ENCODE assay signal across 29 mouse cellular contexts in the genomic region with DNA sequence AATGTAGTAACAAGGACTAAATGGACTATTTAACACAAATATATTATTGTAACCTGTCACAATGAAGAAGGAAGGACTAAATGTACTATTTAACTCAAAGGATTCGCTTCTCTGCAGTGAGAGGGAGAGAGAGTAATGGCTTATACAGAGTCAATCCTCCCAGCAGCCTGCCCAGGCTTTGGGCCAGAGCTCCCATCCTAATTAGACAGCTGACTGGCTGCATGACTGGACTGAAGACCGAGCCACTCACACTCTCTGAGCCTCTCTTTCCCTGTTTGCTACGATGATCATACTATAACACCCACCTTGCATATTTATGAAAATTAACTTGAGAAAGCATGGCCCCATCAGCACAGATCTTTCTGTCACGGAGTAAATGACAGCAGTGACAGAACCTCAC.
A peak's percentile ranks its signal among the peaks of the same experiment; 100 is the strongest.
DNase-seq lines count a peak whose midpoint lies in the region; ATAC-seq and TF ChIP-seq lines count a peak whose summit lies in the region.
"Had no signal": no experiment of that assay in that cellular context is flagged by ENCODE, and none has a peak within 500 bp of the region (broad histone marks: within the 10 kb centered on the region; RNA-seq: fewer than 3 reads in every experiment).

No protein-coding gene starts in this region.

- TF ChIP-seq CTCF in midbrain, postnatal 0 days (IDR thresholded peaks at IDR 0.05): no peak

- peak; percentile 60; the same call in 1 of the 2 replicates for ATAC-seq in forebrain, embryonic 13.5 days
- no peak for ATAC-seq in forebrain, embryonic 12.5 days (ENCODE audit: low FRiP score)
- ATAC-seq in hindbrain, embryonic 15.5 days (ENCODE audit: low FRiP score, low read depth): peak; percentile 56; the same call in 1 of the 2 replicates
- no peak for ATAC-seq in hindbrain, embryonic 11.5 days (ENCODE audit: low FRiP score)
- ATAC-seq in midbrain, embryonic 13.5 days: 0 out of 2 replicates have a peak, but pooled peaks have one; percentile 50
- ATAC-seq in midbrain, embryonic 11.5 days (ENCODE audit: low FRiP score): no peak
- ATAC-seq in midbrain, postnatal 0 days (ENCODE audit: low FRiP score): no peak
- ATAC-seq: activated CD4-positive, CD25-positive, alpha-beta regulatory T cell, adult 4 months; intestine, embryonic 15.5 days had no signal

- no peaks in the 10 kb centered on the region for H3K9me3 ChIP-seq in forebrain, embryonic 13.5 days (replicated peaks)
- no peaks in the 10 kb centered on the region for H3K9me3 ChIP-seq in forebrain, embryonic 12.5 days
- H3K9me3 ChIP-seq in hindbrain, embryonic 15.5 days: no peaks in the 10 kb centered on the region
- no peaks in the 10 kb centered on the region for H3K9me3 ChIP-seq in hindbrain, embryonic 11.5 days (ENCODE audit: control insufficient read depth, low read length)
- H3K9me3 ChIP-seq in midbrain, embryonic 13.5 days: no peaks in the 10 kb centered on the region
- no peaks in the 10 kb centered on the region for H3K9me3 ChIP-seq in midbrain, embryonic 11.5 days (ENCODE audit: control insufficient read depth, low read length)
- H3K9me3 ChIP-seq in midbrain, postnatal 0 days (ENCODE audit: low read length): no peaks in the 10 kb centered on the region
- H3K9me3 ChIP-seq: embryonic facial prominence, embryonic 12.5 days; heart, embryonic 13.5 days; intestine, embryonic 15.5 days; neural tube, embryonic 15.5 days had no signal

- no peak overlapping the region for H3K27ac ChIP-seq in forebrain, embryonic 13.5 days
- no peak overlapping the region for H3K27ac ChIP-seq in forebrain, embryonic 12.5 days
- H3K27ac ChIP-seq in hindbrain, embryonic 15.5 days (replicated peaks): no peak overlapping the region
- no peak overlapping the region for H3K27ac ChIP-seq in hindbrain, embryonic 11.5 days (ENCODE audit: low read depth, low read length)
- no peak overlapping the region for H3K27ac ChIP-seq in midbrain, embryonic 13.5 days
- no peak overlapping the region for H3K27ac ChIP-seq in midbrain, embryonic 11.5 days (ENCODE audit: low read depth, low read length)
- H3K27ac ChIP-seq in midbrain, postnatal 0 days (ENCODE audit: low read depth, low read length): no peak overlapping the region
- H3K27ac ChIP-seq: embryonic facial prominence, embryonic 12.5 days; heart, embryonic 13.5 days; intestine, embryonic 15.5 days; liver, embryonic 14.5 days; macrophage; neural tube, embryonic 15.5 days had no signal

- H3K9ac ChIP-seq in forebrain, embryonic 13.5 days: no peak overlapping the region
- no peak overlapping the region for H3K9ac ChIP-seq in forebrain, embryonic 12.5 days
- no peak overlapping the region for H3K9ac ChIP-seq in hindbrain, embryonic 15.5 days
- no peak overlapping the region for H3K9ac ChIP-seq in hindbrain, embryonic 11.5 days (ENCODE audit: low read depth, low read length)
- no peak overlapping the region for H3K9ac ChIP-seq in midbrain, embryonic 13.5 days (replicated peaks)
- no peak overlapping the region for H3K9ac ChIP-seq in midbrain, embryonic 11.5 days (ENCODE audit: low read length)
- no peak overlapping the region for H3K9ac ChIP-seq in midbrain, postnatal 0 days (replicated peaks; ENCODE audit: low read length, poor library complexity, severe bottlenecking)
- H3K9ac ChIP-seq: embryonic facial prominence, embryonic 12.5 days; heart, embryonic 13.5 days; intestine, embryonic 15.5 days; liver, embryonic 14.5 days; neural tube, embryonic 15.5 days had no signal

- no peak overlapping the region for H3K4me2 ChIP-seq in forebrain, embryonic 13.5 days
- no peak overlapping the region for H3K4me2 ChIP-seq in forebrain, embryonic 12.5 days
- no peak overlapping the region for H3K4me2 ChIP-seq in hindbrain, embryonic 15.5 days
- no peak overlapping the region for H3K4me2 ChIP-seq in hindbrain, embryonic 11.5 days (replicated peaks; ENCODE audit: low read depth, low read length)
- H3K4me2 ChIP-seq in midbrain, embryonic 13.5 days (replicated peaks): no peak overlapping the region
- H3K4me2 ChIP-seq in midbrain, embryonic 11.5 days: no peak overlapping the region
- no peak overlapping the region for H3K4me2 ChIP-seq in midbrain, postnatal 0 days (ENCODE audit: low read depth, low read length, poor library complexity, severe bottlenecking)
- H3K4me2 ChIP-seq: embryonic facial prominence, embryonic 12.5 days; heart, embryonic 13.5 days; intestine, embryonic 15.5 days; neural tube, embryonic 15.5 days had no signal

- H3K4me3 ChIP-seq in forebrain, embryonic 13.5 days: no peak overlapping the region
- H3K4me3 ChIP-seq in forebrain, embryonic 12.5 days (replicated peaks): no peak overlapping the region
- no peak overlapping the region for H3K4me3 ChIP-seq in hindbrain, embryonic 15.5 days
- no peak overlapping the region for H3K4me3 ChIP-seq in hindbrain, embryonic 11.5 days (ENCODE audit: low read depth, low read length)
- no peak overlapping the region for H3K4me3 ChIP-seq in midbrain, embryonic 13.5 days (replicated peaks)
- no peak overlapping the region for H3K4me3 ChIP-seq in midbrain, embryonic 11.5 days (ENCODE audit: low read depth, low read length)
- H3K4me3 ChIP-seq in midbrain, postnatal 0 days (ENCODE audit: low read depth, low read length): no peak overlapping the region
- H3K4me3 ChIP-seq: embryonic facial prominence, embryonic 12.5 days; heart, embryonic 13.5 days; intestine, embryonic 15.5 days; neural tube, embryonic 15.5 days had no signal

- no peak for DNase-seq in hindbrain, embryonic 11.5 days (ENCODE audit: low spot score)
- DNase-seq in midbrain, embryonic 11.5 days (ENCODE audit: low spot score, missing footprints): no peak
- peak; percentile 46 for DNase-seq in midbrain, postnatal 0 days (ENCODE audit: low spot score)
- no peak for DNase-seq in ovary, postnatal 14 days (ENCODE audit: low spot score)
- DNase-seq: adrenal gland, adult 2 months; adrenal gland, postnatal 36 days; B cell, adult 2 months; embryo, embryonic 11 days; heart, postnatal 10 days; kidney, adult 2 months; kidney, postnatal 36 days; layer of hippocampus, postnatal 36 days; liver; lung, adult 2 months; lung, postnatal 10 days; right cerebral cortex, postnatal 25 days; spleen, adult 18-20 months; thymus, postnatal 14 days had no signal

- H3K4me1 ChIP-seq in forebrain, embryonic 13.5 days: peaks cover 4% of the 10 kb centered on the region; the same call in 1 of the 2 replicates
- no peaks in the 10 kb centered on the region for H3K4me1 ChIP-seq in forebrain, embryonic 12.5 days
- 0 out of 2 replicates have a peak, but pooled peaks cover 3% of the 10 kb centered on the region for H3K4me1 ChIP-seq in hindbrain, embryonic 15.5 days (replicated peaks)
- H3K4me1 ChIP-seq in hindbrain, embryonic 11.5 days (replicated peaks; ENCODE audit: control insufficient read depth, insufficient read depth, low read length): no peaks in the 10 kb centered on the region
- H3K4me1 ChIP-seq in midbrain, embryonic 13.5 days (replicated peaks): no peaks in the 10 kb centered on the region
- H3K4me1 ChIP-seq in midbrain, embryonic 11.5 days (ENCODE audit: control insufficient read depth, insufficient read depth, low read length): no peaks in the 10 kb centered on the region
- H3K4me1 ChIP-seq in midbrain, postnatal 0 days (ENCODE audit: insufficient read depth, low read length): no peaks in the 10 kb centered on the region
- H3K4me1 ChIP-seq: embryonic facial prominence, embryonic 12.5 days; heart, embryonic 13.5 days; intestine, embryonic 15.5 days; neural tube, embryonic 15.5 days had no signal

- H3K36me3 ChIP-seq in forebrain, embryonic 13.5 days (ENCODE audit: poor library complexity, severe bottlenecking): no peaks in the 10 kb centered on the region
- H3K36me3 ChIP-seq in forebrain, embryonic 12.5 days (replicated peaks): no peaks in the 10 kb centered on the region
- no peaks in the 10 kb centered on the region for H3K36me3 ChIP-seq in hindbrain, embryonic 15.5 days
- no peaks in the 10 kb centered on the region for H3K36me3 ChIP-seq in hindbrain, embryonic 11.5 days (ENCODE audit: control insufficient read depth, insufficient read depth, low read length)
- no peaks in the 10 kb centered on the region for H3K36me3 ChIP-seq in midbrain, embryonic 13.5 days
- no peaks in the 10 kb centered on the region for H3K36me3 ChIP-seq in midbrain, embryonic 11.5 days (ENCODE audit: control insufficient read depth, insufficient read depth, low read length)
- H3K36me3 ChIP-seq in midbrain, postnatal 0 days (ENCODE audit: insufficient read depth, low read length): no peaks in the 10 kb centered on the region
- H3K36me3 ChIP-seq: embryonic facial prominence, embryonic 12.5 days; heart, embryonic 13.5 days; intestine, embryonic 15.5 days; neural tube, embryonic 15.5 days had no signal

- no peaks in the 10 kb centered on the region for H3K27me3 ChIP-seq in forebrain, embryonic 13.5 days
- H3K27me3 ChIP-seq in forebrain, embryonic 12.5 days: no peaks in the 10 kb centered on the region
- no peaks in the 10 kb centered on the region for H3K27me3 ChIP-seq in hindbrain, embryonic 15.5 days
- no peaks in the 10 kb centered on the region for H3K27me3 ChIP-seq in hindbrain, embryonic 11.5 days (ENCODE audit: control insufficient read depth, insufficient read depth, low read length)
- H3K27me3 ChIP-seq in midbrain, embryonic 13.5 days: no peaks in the 10 kb centered on the region
- H3K27me3 ChIP-seq in midbrain, embryonic 11.5 days (ENCODE audit: control insufficient read depth, insufficient read depth, low read length): no peaks in the 10 kb centered on the region
- no peaks in the 10 kb centered on the region for H3K27me3 ChIP-seq in midbrain, postnatal 0 days (ENCODE audit: insufficient read depth, low read length)
- H3K27me3 ChIP-seq: embryonic facial prominence, embryonic 12.5 days; heart, embryonic 13.5 days; intestine, embryonic 15.5 days; neural tube, embryonic 15.5 days had no signal

- WGBS in forebrain, embryonic 13.5 days: 70% methylated on average over 4 of the region's 4 CpGs
- WGBS in forebrain, embryonic 12.5 days: 73% methylated on average over 4 of the region's 4 CpGs
- WGBS in hindbrain, embryonic 15.5 days: 59% methylated on average over 4 of the region's 4 CpGs
- WGBS in hindbrain, embryonic 11.5 days: 89% methylated on average over 4 of the region's 4 CpGs
- WGBS in midbrain, embryonic 13.5 days: 66% methylated on average over 4 of the region's 4 CpGs
- 84% methylated on average over 4 of the region's 4 CpGs for WGBS in midbrain, embryonic 11.5 days
- WGBS in midbrain, postnatal 0 days: 80% methylated on average over 4 of the region's 4 CpGs

Comparison
In these comparisons a context has a peak if more than half of its experiments do, and no peak if none do; other contexts are left out.
1. ATAC-seq: peak in forebrain, embryonic 13.5 days (single experiment), hindbrain, embryonic 15.5 days (single experiment) and midbrain, embryonic 13.5 days (single experiment); none in forebrain, embryonic 12.5 days (single experiment), hindbrain, embryonic 11.5 days (single experiment), midbrain, embryonic 11.5 days (single experiment) and midbrain, postnatal 0 days (single experiment).